Mouse (Mus musculus) mouse embryonic stem cell (cell line): ENCODE data around the gene Dppa3.

Source experiments
- in situ Hi-C, 2 experiments: fragments of 300-500 bp; cut with MboI; formaldehyde crosslinking; loops; 1 replicate in 1 of 2; 3 replicates in 1 of 2; pipeline ENCODE4 v1.14.3; 2019 to 2020; ENCODE audit warnings: low sequenced_read_pairs in 2 of 2, low pct_unique_long_range_greater_than_20kb in 1 of 2, mixed read lengths in 1 of 2; ENCODE audit not compliant: unreplicated experiment in 1 of 2

Gene Dppa3

DNA sequence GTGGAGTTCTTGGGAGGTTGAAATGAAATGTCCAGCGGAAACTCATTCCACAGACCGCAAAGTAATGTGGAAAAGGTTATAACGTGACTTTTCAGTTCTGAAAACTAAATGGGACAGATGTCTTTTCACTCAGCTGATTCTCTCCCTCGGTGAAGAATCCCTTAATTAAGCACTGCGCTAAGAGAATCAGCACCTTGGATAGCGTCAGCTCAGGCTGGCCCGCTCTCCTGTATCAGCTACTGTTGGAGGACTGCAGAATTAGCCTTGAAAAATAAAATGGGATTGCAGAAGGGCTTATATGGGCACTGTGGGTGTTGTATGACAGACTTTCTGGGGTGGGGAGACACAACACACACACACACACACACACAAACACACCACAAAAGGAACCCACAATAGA is 33.4 kb downstream of the Dppa3 start:
- in situ Hi-C loops = no loop called here

- in situ Hi-C loops = loop anchor here (5.0 to 10.0 kb wide), 2 partner anchors 52 to 54 kb away; no protein-coding TSS in a partner anchor
Observed at GRCm38 (mm10) chr6:122660601-122661379, 34.6 kb downstream of the Dppa3 start.

- in situ Hi-C loops = loop anchor here (5.0 to 10.0 kb wide), 2 partner anchors 50 to 52 kb away; no protein-coding TSS in a partner anchor
Observed at GRCm38 (mm10) chr6:122662551-122663264, 36.5 kb downstream of the Dppa3 start.

- in situ Hi-C loops = loop anchor here (5.0 to 10.0 kb wide), 2 partner anchors 49 to 51 kb away; no protein-coding TSS in a partner anchor
Observed at GRCm38 (mm10) chr6:122663596-122664206, 37.5 kb downstream of the Dppa3 start.

DNA sequence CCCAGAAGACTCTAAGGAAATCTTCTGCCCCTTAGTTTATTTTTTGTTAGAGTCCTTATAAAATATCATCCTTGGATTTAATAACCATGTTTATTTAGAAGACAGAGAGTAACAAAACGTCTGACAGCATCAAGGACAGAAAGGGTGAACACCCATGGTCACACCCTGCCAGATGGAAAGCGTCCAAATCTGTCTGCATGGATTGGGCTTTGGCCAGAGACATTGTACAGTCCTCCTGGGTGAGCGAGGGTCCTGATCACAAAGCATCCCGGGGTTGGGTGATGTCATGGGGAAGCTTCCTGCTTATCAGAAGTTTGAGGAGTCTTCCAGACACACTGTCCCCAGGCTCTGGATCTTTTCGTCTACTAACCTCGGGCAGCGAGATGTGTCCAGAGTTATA is 39.7 kb downstream of the Dppa3 start:
- in situ Hi-C loops = loop anchor here in 1 of 2 experiments (10.0 kb wide), 1 partner anchor 49 kb away; no protein-coding TSS in a partner anchor

DNA sequence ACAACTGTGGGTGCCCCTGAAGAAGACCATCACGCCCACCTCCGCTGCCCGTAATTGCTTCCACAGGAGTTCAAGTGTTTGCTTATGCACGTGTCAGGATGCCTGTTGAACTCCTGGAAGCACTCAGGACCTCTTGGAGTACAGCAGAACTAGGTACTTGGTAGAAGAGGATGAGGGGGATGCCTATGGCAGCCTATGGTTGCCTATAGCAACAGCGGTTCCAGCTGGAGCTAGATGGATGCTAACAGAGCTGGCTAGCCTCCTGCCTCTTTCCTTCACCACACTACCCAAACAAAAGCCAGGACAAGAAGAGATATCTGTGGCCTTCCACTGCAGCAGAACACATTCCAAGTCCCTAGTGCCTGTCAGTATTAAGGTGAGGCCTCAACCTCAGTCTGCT is 41.5 kb downstream of the Dppa3 start:
- in situ Hi-C loops = loop anchor here in 1 of 2 experiments (10.0 kb wide), 1 partner anchor 47 kb away; no protein-coding TSS in a partner anchor

- in situ Hi-C loops = loop anchor here in 1 of 2 experiments (10.0 kb wide), 1 partner anchor 46 kb away; no protein-coding TSS in a partner anchor
Observed at GRCm38 (mm10) chr6:122668823-122669222, 42.6 kb downstream of the Dppa3 start.

DNA sequence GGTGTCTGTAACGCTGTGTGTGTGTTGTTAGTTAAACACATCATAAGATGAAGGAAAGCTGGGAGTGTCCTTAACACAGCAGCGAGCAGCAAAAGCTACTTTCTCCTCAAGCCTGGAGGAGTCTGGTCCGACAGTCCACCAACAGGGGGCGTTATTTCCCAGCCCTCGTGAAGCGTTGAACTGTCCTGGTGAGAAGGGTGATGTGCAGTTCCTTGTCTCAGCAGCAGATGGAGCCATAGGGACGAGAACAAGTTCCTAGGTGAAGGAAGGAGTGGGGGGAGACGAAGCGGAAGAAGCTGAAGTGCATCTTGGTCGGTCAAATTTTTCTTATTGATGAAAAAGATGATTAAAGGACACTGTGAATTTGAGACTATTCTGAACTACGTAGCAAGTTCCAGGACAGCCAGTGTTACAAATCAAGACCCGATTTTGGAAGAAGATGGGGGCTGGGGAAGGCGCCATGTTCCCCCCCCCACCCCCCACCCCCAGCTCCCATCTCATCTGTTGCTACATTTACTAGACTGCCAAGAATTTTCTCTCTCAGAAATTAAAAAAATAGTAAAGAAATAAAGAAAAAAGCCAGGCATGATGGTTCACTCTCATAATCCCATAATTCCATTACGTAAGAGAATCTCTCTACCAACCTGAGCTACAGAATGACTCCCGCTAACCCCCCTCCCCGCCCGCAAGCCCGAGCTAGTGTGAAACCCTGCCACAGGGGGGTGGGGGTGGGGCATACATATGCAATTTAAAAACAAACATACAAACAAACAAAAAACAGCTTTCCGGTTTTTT is 43.4 kb downstream of the Dppa3 start:
- in situ Hi-C loops = loop anchor here (10.0 kb wide), 2 partner anchors 45 to 115 kb away; no protein-coding TSS in a partner anchor

DNA sequence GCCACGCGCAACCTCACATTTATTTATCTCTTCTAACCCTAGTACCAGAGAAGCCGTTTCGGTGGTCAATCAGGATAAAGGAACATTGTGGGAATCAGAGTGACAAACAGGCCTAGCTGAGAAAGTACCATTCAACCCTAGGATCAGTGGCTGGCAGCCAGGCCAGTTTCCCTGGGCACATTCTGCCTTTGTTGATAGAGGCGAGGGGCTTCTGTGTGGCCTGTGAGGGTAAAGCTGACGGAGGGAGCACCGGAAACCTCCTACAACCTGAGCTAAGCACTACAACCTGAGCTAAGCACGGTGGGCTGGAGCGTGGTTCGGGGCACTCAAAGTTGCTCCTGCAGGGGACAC is 44.0 kb downstream of the Dppa3 start:
- in situ Hi-C loops = loop anchor here (10.0 kb wide), 1 partner anchor 115 kb away; no protein-coding TSS in a partner anchor

DNA sequence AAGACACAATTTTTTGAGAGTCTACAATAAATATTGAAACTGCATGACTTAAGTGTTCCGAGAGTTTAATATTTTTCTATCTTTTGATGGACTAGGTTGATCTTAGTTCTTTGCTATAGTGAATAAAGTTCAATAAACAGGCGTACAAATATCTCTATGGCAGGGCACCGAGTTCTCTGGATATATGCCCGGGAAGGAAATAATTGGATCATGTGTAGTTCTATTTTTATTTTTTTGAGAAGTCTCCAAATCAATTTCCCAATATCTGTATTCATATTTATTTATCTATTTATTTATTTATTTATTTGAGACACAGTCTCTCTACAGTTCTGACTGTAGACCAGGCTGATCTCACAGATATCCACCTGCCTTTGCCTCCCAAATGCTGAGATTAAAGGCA is 44.6 kb downstream of the Dppa3 start:
- in situ Hi-C loops = loop anchor here (10.0 kb wide), 1 partner anchor 114 kb away; no protein-coding TSS in a partner anchor

- in situ Hi-C loops = loop anchor here (10.0 kb wide), 1 partner anchor 112 kb away; no protein-coding TSS in a partner anchor
Observed at GRCm38 (mm10) chr6:122672746-122673145, 46.5 kb downstream of the Dppa3 start.
